Mouse (Mus musculus) MEL (cell line): ENCODE measurements around the gene Ier2. TPM values are rescaled to one million over a fixed set of nuclear protein-coding genes. Genes with fewer than 3 reads are reported as not detected.

Source experiments
- DNase-seq: peaks from one replicate; pipeline ENCODE4 v3.0.0; 2011; ENCODE audit warnings: low read depth, low spot score
- H3K27ac ChIP-seq: 2 replicates; pipeline ENCODE4 v1.5.1; 2012; ENCODE audit warnings: low read depth, mild to moderate bottlenecking, control low read depth, low read length, moderate library complexity; ENCODE audit not compliant: control insufficient read depth
- H3K27me3 ChIP-seq, 2 experiments: fragments of 150-350 bp in 1 of 2; sonication (generic) in 1 of 2; 2 replicates each; pipeline ENCODE4 v1.6.1; 2012; ENCODE audit warnings: low read length in 2 of 2, mild to moderate bottlenecking in 2 of 2, improper control_type of control experiment in 1 of 2, moderate library complexity in 1 of 2; ENCODE audit not compliant: insufficient read depth in 2 of 2, control insufficient read depth in 1 of 2
- H3K36me3 ChIP-seq, 2 experiments: 2 replicates each; pipeline ENCODE4 v1.6.1; 2012 to 2014; ENCODE audit warnings: low read length in 2 of 2, improper control_type of control experiment in 1 of 2, inconsistent platforms in 1 of 2, mild to moderate bottlenecking in 1 of 2; ENCODE audit not compliant: insufficient read depth in 2 of 2, control insufficient read depth in 1 of 2
- H3K4me1 ChIP-seq, 2 experiments: fragments of 150-350 bp in 1 of 2; sonication (generic) in 1 of 2; 2 replicates each; pipeline ENCODE4 v1.6.1; 2012; ENCODE audit warnings: low read length in 2 of 2, improper control_type of control experiment in 1 of 2, mild to moderate bottlenecking in 1 of 2; ENCODE audit not compliant: insufficient read depth in 2 of 2, control insufficient read depth in 1 of 2
- H3K4me3 ChIP-seq, 2 experiments: fragments of 150-350 bp in 1 of 2; sonication (generic) in 1 of 2; 2 replicates each; pipeline ENCODE4 v1.5.1; 2012; ENCODE audit warnings: low read depth in 2 of 2, low read length in 2 of 2, mild to moderate bottlenecking in 2 of 2, moderate library complexity in 2 of 2, control low read depth in 1 of 2, improper control_type of control experiment in 1 of 2; ENCODE audit not compliant: control insufficient read depth in 1 of 2, insufficient read depth in 1 of 2
- H3K79me2 ChIP-seq: 2 replicates; pipeline ENCODE4 v1.6.1; 2012; ENCODE audit warnings: mild to moderate bottlenecking, low read length, moderate library complexity; ENCODE audit not compliant: control insufficient read depth, poor library complexity, insufficient read depth
- H3K9ac ChIP-seq: 2 replicates; pipeline ENCODE4 v1.6.1; 2012; ENCODE audit warnings: low read depth, mild to moderate bottlenecking, control low read depth, low read length, moderate library complexity; ENCODE audit not compliant: control insufficient read depth, poor library complexity, severe bottlenecking
- H3K9me3 ChIP-seq: fragments of 150-350 bp; sonication (generic); replicated peaks from 2 replicates; pipeline ENCODE4 v1.6.1; 2012; ENCODE audit warnings: mild to moderate bottlenecking, low read length, improper control_type of control experiment, moderate library complexity; ENCODE audit not compliant: insufficient read depth
- BHLHE40 ChIP-seq: IDR thresholded peaks from 2 replicates; pipeline ENCODE4 v1.6.1; 2012; ENCODE audit warnings: low read depth, mild to moderate bottlenecking, inconsistent platforms, low read length, improper control_type of control experiment, borderline replicate concordance
- CHD1 ChIP-seq: IDR thresholded peaks from 2 replicates; pipeline ENCODE4 v1.6.1; 2012; ENCODE audit warnings: low read depth, mild to moderate bottlenecking, inconsistent platforms, low read length, improper control_type of control experiment
- CHD2 ChIP-seq: IDR thresholded peaks from 2 replicates; pipeline ENCODE4 v1.6.1; 2011; ENCODE audit warnings: low read length, improper control_type of control experiment
- CTCF ChIP-seq, 3 experiments: IDR thresholded peaks in 2 of 3; conservative IDR thresholded peaks in 1 of 3; 2 replicates each; pipeline ENCODE4 v1.5.1; 2011 to 2012; ENCODE audit warnings: low read length in 3 of 3, low read depth in 2 of 3, mild to moderate bottlenecking in 2 of 3, improper control_type of control experiment in 1 of 3, inconsistent platforms in 1 of 3, mixed read lengths in 1 of 3, moderate library complexity in 1 of 3; ENCODE audit not compliant: control insufficient read depth in 1 of 3, insufficient read depth in 1 of 3, poor library complexity in 1 of 3, severe bottlenecking in 1 of 3
- E2F4 ChIP-seq: IDR thresholded peaks from 2 replicates; pipeline ENCODE4 v1.6.1; 2011; ENCODE audit warnings: low read depth, low read length, improper control_type of control experiment, borderline replicate concordance
- ELF1 ChIP-seq: IDR thresholded peaks from 2 replicates; pipeline ENCODE4 v1.6.1; 2014; ENCODE audit warnings: low read depth, mild to moderate bottlenecking, inconsistent platforms, low read length, improper control_type of control experiment, moderate library complexity
- EP300 ChIP-seq, 2 experiments: IDR thresholded peaks; 2 replicates each; pipeline ENCODE4 v1.6.1; 2011; ENCODE audit warnings: improper control_type of control experiment in 2 of 2, low read length in 2 of 2, low read depth in 1 of 2, mild to moderate bottlenecking in 1 of 2
- ETS1 ChIP-seq: IDR thresholded peaks from 2 replicates; pipeline ENCODE4 v1.6.1; 2012; ENCODE audit warnings: low read depth, mild to moderate bottlenecking, inconsistent platforms, low read length, improper control_type of control experiment, moderate library complexity
- GABPA ChIP-seq: IDR thresholded peaks from 2 replicates; pipeline ENCODE4 v1.6.1; 2012; ENCODE audit warnings: low read depth, mild to moderate bottlenecking, inconsistent platforms, low read length, improper control_type of control experiment, moderate library complexity
- GATA1 ChIP-seq: IDR thresholded peaks from 2 replicates; pipeline ENCODE4 v1.6.1; 2011; ENCODE audit warnings: low read depth, low read length, improper control_type of control experiment
- HCFC1 ChIP-seq: IDR thresholded peaks from 2 replicates; pipeline ENCODE4 v1.6.1; 2012; ENCODE audit warnings: low read depth, mild to moderate bottlenecking, inconsistent platforms, low read length, improper control_type of control experiment, moderate library complexity
- KAT2A ChIP-seq: conservative IDR thresholded peaks from 2 replicates; pipeline ENCODE4 v1.6.1; 2012; ENCODE audit warnings: low read depth, low read length, improper control_type of control experiment, inconsistent platforms
- MAFK ChIP-seq: IDR thresholded peaks from 2 replicates; pipeline ENCODE4 v1.6.1; 2011; ENCODE audit warnings: low read depth, mild to moderate bottlenecking, low read length, improper control_type of control experiment, borderline replicate concordance
- MAX ChIP-seq: IDR thresholded peaks from 2 replicates; pipeline ENCODE4 v1.6.1; 2011; ENCODE audit warnings: low read length, improper control_type of control experiment
- MAZ ChIP-seq: IDR thresholded peaks from 2 replicates; pipeline ENCODE4 v1.6.1; 2012; ENCODE audit warnings: low read depth, mild to moderate bottlenecking, inconsistent platforms, low read length, improper control_type of control experiment
- MEF2A ChIP-seq: IDR thresholded peaks from 2 replicates; pipeline ENCODE4 v1.6.1; 2014; ENCODE audit warnings: low read depth, mild to moderate bottlenecking, inconsistent platforms, low read length, improper control_type of control experiment; ENCODE audit not compliant: poor library complexity, insufficient replicate concordance, severe bottlenecking; ENCODE audit errors: extremely low read depth
- MXI1 ChIP-seq: IDR thresholded peaks from 2 replicates; pipeline ENCODE4 v1.6.1; 2011; ENCODE audit warnings: mild to moderate bottlenecking, low read depth, low read length, improper control_type of control experiment
- MYB ChIP-seq: IDR thresholded peaks from 2 replicates; pipeline ENCODE4 v1.6.1; 2011; ENCODE audit warnings: mild to moderate bottlenecking, low read depth, low read length, improper control_type of control experiment
- MYC ChIP-seq: IDR thresholded peaks from 2 replicates; pipeline ENCODE4 v1.6.1; 2011; ENCODE audit warnings: low read depth, mild to moderate bottlenecking, low read length, improper control_type of control experiment, moderate library complexity
- NELFE ChIP-seq: IDR thresholded peaks from 2 replicates; pipeline ENCODE4 v1.6.1; 2011; ENCODE audit warnings: low read depth, low read length, improper control_type of control experiment
- POLR2A ChIP-seq, 2 experiments: IDR thresholded peaks; 2 replicates each; pipeline ENCODE4 v1.6.1; 2011 to 2012; ENCODE audit warnings: low read length in 2 of 2, mild to moderate bottlenecking in 2 of 2, control low read depth in 1 of 2, improper control_type of control experiment in 1 of 2, low read depth in 1 of 2, moderate library complexity in 1 of 2; ENCODE audit not compliant: control insufficient read depth in 1 of 2, insufficient read depth in 1 of 2, poor library complexity in 1 of 2
- POLR2AphosphoS2 ChIP-seq: IDR thresholded peaks from 2 replicates; pipeline ENCODE4 v1.6.1; 2011; ENCODE audit warnings: low read length, improper control_type of control experiment
- POLR2AphosphoS5 ChIP-seq: IDR thresholded peaks from 2 replicates; pipeline ENCODE4 v1.6.1; 2012; ENCODE audit warnings: low read depth, borderline replicate concordance, mild to moderate bottlenecking, inconsistent platforms, low read length, moderate library complexity, mixed read lengths
- RAD21 ChIP-seq: IDR thresholded peaks from 2 replicates; pipeline ENCODE4 v1.6.1; 2011; ENCODE audit warnings: mild to moderate bottlenecking, low read depth, low read length, improper control_type of control experiment
- RCOR1 ChIP-seq: IDR thresholded peaks from 2 replicates; pipeline ENCODE4 v1.6.1; 2012; ENCODE audit warnings: low read depth, mild to moderate bottlenecking, inconsistent platforms, low read length, improper control_type of control experiment
- SMC3 ChIP-seq: IDR thresholded peaks from 2 replicates; pipeline ENCODE4 v1.6.1; 2011; ENCODE audit warnings: low read depth, low read length, improper control_type of control experiment
- TAL1 ChIP-seq: IDR thresholded peaks from 2 replicates; pipeline ENCODE4 v1.6.1; 2012; ENCODE audit warnings: mild to moderate bottlenecking, inconsistent platforms, low read length, moderate library complexity, mixed read lengths
- TBP ChIP-seq: IDR thresholded peaks from 2 replicates; pipeline ENCODE4 v1.8.0; 2011; ENCODE audit warnings: low read depth, low read length, improper control_type of control experiment
- TCF12 ChIP-seq: IDR thresholded peaks from 2 replicates; pipeline ENCODE4 v1.6.1; 2014; ENCODE audit warnings: low read depth, mild to moderate bottlenecking, inconsistent platforms, low read length, improper control_type of control experiment, moderate library complexity
- UBTF ChIP-seq: IDR thresholded peaks from 2 replicates; pipeline ENCODE4 v1.6.1; 2012; ENCODE audit warnings: low read depth, mild to moderate bottlenecking, inconsistent platforms, low read length, improper control_type of control experiment, moderate library complexity, borderline replicate concordance; ENCODE audit not compliant: insufficient read depth
- USF2 ChIP-seq, 2 experiments: IDR thresholded peaks; 2 replicates each; pipeline ENCODE4 v1.6.1; 2011 to 2012; ENCODE audit warnings: improper control_type of control experiment in 2 of 2, low read length in 2 of 2, borderline replicate concordance in 1 of 2, inconsistent platforms in 1 of 2, low read depth in 1 of 2, mild to moderate bottlenecking in 1 of 2; ENCODE audit not compliant: insufficient read depth in 1 of 2
- ZC3H11A ChIP-seq: IDR thresholded peaks from 2 replicates; pipeline ENCODE4 v1.6.1; 2012; ENCODE audit warnings: low read depth, mild to moderate bottlenecking, inconsistent platforms, low read length, improper control_type of control experiment
- ZKSCAN1 ChIP-seq: IDR thresholded peaks from 2 replicates; pipeline ENCODE4 v1.6.1; 2012; ENCODE audit warnings: low read depth, mild to moderate bottlenecking, inconsistent platforms, low read length, improper control_type of control experiment, moderate library complexity
- ZMIZ1 ChIP-seq: IDR thresholded peaks from 2 replicates; pipeline ENCODE4 v1.6.1; 2012; ENCODE audit warnings: low read depth, mild to moderate bottlenecking, inconsistent platforms, low read length, improper control_type of control experiment, moderate library complexity
- ZNF384 ChIP-seq: IDR thresholded peaks from 2 replicates; pipeline ENCODE4 v1.6.1; 2012; ENCODE audit warnings: low read depth, mild to moderate bottlenecking, inconsistent platforms, low read length, improper control_type of control experiment
- polyA plus RNA-seq, 2 experiments: library from polyadenylated mRNA; stranded (reverse) in 1 of 2; unstranded in 1 of 2; fragments of >175 nt in 1 of 2; fragments of >200 nt in 1 of 2; gene quantifications; 2 replicates each; pipeline versions ENCODE4 v1.2.1 to v1.2.4; 2012; ENCODE audit warnings: low replicate concordance in 2 of 2, low read depth in 1 of 2; ENCODE audit not compliant: insufficient read length in 2 of 2, insufficient read depth in 1 of 2, missing spikeins in 1 of 2
- total RNA-seq: library from RNA; depleted of rRNA; stranded (reverse); fragments of 300-350 nt; gene quantifications from 2 replicates; pipeline ENCODE4 v1.2.3, GENCODE M21; 2012

Ier2 gene
- total and polyA plus RNA-seq, 3 experiments, result 22.5 to 258 (median 37.7) TPM

GRCm38 (mm10) chr8:84664566-84665384 lies 2.1 kb upstream of the Ier2 start:
- peaks cover 0 to 15% of the 10 kb centered on the region in 2 experiments; a peak in 2 of 4 replicates for H3K36me3 ChIP-seq
- DNase-seq, result peak; percentile 91
- no peaks in the 10 kb centered on the region for H3K27me3 ChIP-seq
- H3K4me1 ChIP-seq, result peaks cover 0 to 22% of the 10 kb centered on the region in 2 experiments; a peak in 2 of 4 replicates
- peak overlapping the region; percentile 97 for H3K27ac ChIP-seq
- H3K79me2 ChIP-seq, result peaks cover 52% of the 10 kb centered on the region
- peak overlapping the region; percentile 58 to 84 for H3K4me3 ChIP-seq
- H3K9ac ChIP-seq, result peak overlapping the region; percentile 95
- H3K9me3 ChIP-seq, result no peaks in the 10 kb centered on the region
- TF ChIP-seq MYC (peak; percentile 69; the same call in 1 of the 2 replicates), USF2 (IDR thresholded peaks at IDR 0.05; ENCODE audit: borderline replicate concordance in 1 of 2, insufficient read depth in 1 of 2, low read depth in 1 of 2, low read length in 2 of 2) (no peak), CHD1 (peak; percentile 86; the same call in 1 of the 2 replicates), POLR2AphosphoS5 (no peak), RCOR1 (no peak), HCFC1 (peak; percentile 98), MXI1 (peak; percentile 70), ELF1 (peak; percentile 74), KAT2A (peak; percentile 85), TBP (peak; percentile 66), MAX (peak; percentile 70), ZNF384 (no peak), MEF2A (no peak), POLR2A (IDR thresholded peaks at IDR 0.05; ENCODE audit: control insufficient read depth in 1 of 2, insufficient read depth in 1 of 2, low read depth in 1 of 2, low read length in 2 of 2, poor library complexity in 1 of 2) (peak; percentile 69 to 71; a peak in 3 of 4 replicates), ZC3H11A (no peak), E2F4 (peak; percentile 86; the same call in 1 of the 2 replicates), EP300 (IDR thresholded peaks at IDR 0.05; ENCODE audit: low read depth in 1 of 2, low read length in 2 of 2) (0 out of 4 replicates have a peak, but pooled peaks of 1 of the 2 experiments have one; percentile 34), ETS1 (peak; percentile 39; the same call in 1 of the 2 replicates), GATA1 (no peak), MYB (no peak), MAFK (no peak), CTCF (IDR thresholded peaks at IDR 0.05 in 2 of 3, conservative IDR thresholded peaks at IDR 0.05 in 1 of 3; ENCODE audit: control insufficient read depth in 1 of 3, insufficient read depth in 1 of 3, low read depth in 2 of 3, low read length in 3 of 3, poor library complexity in 1 of 3, severe bottlenecking in 1 of 3) (peak in 2 of 3 experiments; percentile 20 to 36; a peak in 3 of 6 replicates), TCF12 (peak; percentile 69), UBTF (no peak), ZMIZ1 (no peak; the same call in none of the 2 replicates), CHD2 (no peak), RAD21 (no peak), GABPA (no peak), TAL1 (no peak), POLR2AphosphoS2 (peak; percentile 72), MAZ (0 out of 2 replicates have a peak, but pooled peaks have one; percentile 30), BHLHE40 (no peak), SMC3 (no peak), ZKSCAN1 (no peak), NELFE (peak; percentile 79)
